Mouse (Mus musculus): ENCODE measurements around the gene Sp100.
A peak's percentile ranks its signal among the peaks of the same experiment; 100 is the strongest.

Gene Sp100

DNA sequence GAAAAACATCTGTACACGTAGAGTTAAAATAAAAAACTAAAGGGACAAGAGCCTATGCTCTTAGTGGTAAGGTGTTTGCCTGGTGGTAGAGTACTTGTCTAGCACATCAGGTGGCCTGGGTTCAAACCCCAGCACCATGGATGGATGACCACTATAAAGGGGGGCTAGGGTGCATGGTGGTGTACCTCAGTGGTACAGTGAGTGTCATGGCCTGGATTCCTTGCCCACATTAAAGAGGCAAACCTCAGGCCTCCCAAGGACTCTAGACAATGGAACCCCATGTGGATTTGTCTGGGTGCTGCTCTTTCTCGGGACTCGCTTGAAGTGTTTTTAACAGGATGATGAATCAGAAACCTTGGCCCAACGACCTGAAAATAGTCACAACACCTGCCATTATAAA lies 52.7 kb downstream of the Sp100 start:
- DNase-seq (ENCODE audit: low spot score) = no peak

GRCm38 (mm10) chr1:85703245-85704186 lies 53.7 kb downstream of the Sp100 start:
- DNase-seq (ENCODE audit: low spot score) = peak; percentile 14

GRCm38 (mm10) chr1:85705552-85705951 lies 55.8 kb downstream of the Sp100 start:
- DNase-seq (ENCODE audit: low spot score) = no peak

- no peak for DNase-seq (ENCODE audit: low spot score)
Observed at GRCm38 (mm10) chr1:85706754-85707153, 57.0 kb downstream of the Sp100 start.

DNA sequence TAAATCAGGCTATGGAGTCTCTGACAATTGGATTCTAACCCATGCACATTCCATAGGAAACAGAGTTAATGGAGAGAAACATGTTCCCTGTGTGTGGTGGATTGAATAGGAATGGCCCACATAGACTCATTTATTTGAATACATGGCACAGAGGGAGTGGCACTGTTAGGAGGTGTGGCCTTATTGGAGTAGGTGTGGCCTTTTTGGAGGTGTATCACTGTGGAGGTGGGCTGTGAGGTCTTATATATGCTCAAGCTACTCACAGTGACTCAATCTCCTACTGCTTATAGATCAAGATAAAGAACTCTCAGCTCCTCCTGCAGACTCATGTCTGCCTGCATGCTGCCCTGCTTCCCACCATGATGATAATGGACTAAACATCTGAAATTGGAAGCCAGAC lies 64.7 kb downstream of the Sp100 start:
- DNase-seq (ENCODE audit: low spot score) = no peak

GRCm38 (mm10) chr1:85716447-85717027 lies 66.7 kb downstream of the Sp100 start:
- no peak for DNase-seq (ENCODE audit: low spot score)

DNA sequence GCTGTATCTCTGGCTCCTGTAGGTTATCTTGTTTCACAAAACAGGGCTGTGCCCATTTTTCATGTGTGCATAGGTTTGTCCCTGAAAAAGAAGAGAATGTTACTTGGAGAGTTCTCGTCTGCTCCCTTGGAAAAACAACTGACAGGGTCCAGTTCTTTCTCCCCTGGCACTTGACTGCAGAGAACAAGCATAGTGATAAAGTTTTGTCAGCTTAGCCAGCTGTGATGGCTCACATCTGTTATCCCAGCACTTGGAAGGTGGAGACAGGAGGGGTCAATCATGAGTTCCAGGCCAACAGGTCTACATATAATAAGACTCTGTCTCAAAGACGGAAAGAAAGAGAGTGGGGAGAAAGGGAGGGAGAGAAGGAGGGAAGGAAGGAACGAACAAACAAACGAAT lies 69.3 kb downstream of the Sp100 start:
- DNase-seq (ENCODE audit: low spot score) = no peak

GRCm38 (mm10) chr1:85720220-85720893 lies 70.6 kb downstream of the Sp100 start:
- no peak for DNase-seq (ENCODE audit: low spot score)

DNA sequence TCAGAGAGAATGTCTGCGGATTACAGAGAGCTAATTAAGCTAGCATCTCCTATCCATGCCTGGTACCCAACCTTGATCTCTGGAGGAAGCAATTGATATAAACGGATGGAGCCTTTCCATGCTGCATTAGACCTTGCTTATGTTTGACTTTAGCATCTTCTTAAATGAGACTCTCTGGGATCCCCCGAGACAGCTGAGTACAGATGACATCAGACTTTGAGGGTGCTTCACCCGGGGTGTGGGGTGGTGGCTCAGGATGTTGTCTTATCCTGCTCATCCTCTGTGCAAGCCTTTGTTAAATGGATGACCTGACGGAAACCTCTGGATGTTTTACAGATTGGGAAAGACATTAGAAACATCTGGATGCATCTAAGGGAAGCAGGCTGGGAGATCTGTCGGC lies 80.7 kb downstream of the Sp100 start:
- no peak for DNase-seq (ENCODE audit: low spot score)

- no peak for DNase-seq (ENCODE audit: low spot score)
Observed at GRCm38 (mm10) chr1:85732581-85732980, 82.8 kb downstream of the Sp100 start.

DNA sequence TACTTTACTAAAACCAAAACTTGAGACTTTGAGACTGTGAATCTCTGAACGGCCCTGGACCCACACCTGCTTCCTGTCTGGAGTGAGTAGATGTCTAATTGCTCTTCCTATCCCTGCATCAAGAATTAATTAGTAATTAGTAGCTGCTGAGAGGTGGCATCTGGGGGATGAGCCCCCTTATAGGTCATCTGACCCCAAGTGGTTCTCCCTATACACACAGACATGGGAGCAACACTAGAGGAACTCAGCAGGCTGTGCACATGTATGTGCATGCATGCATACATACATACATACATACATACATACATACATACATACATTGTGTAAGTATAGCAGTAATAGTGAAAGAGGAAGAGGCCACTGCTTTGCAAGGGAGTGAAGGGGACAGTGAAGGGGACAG lies 84.7 kb downstream of the Sp100 start:
- DNase-seq (ENCODE audit: low spot score) = no peak

- no peak for DNase-seq (ENCODE audit: low spot score)
Observed at GRCm38 (mm10) chr1:85735463-85736123, 85.8 kb downstream of the Sp100 start.

GRCm38 (mm10) chr1:85736355-85737184 lies 86.8 kb downstream of the Sp100 start:
- DNase-seq (ENCODE audit: low spot score) = no peak

- no peak for DNase-seq (ENCODE audit: low spot score)
Observed at GRCm38 (mm10) chr1:85739000-85739399, 89.2 kb downstream of the Sp100 start.

- no peak for DNase-seq (ENCODE audit: low spot score)
Observed at GRCm38 (mm10) chr1:85739819-85740218, 90.0 kb downstream of the Sp100 start.

DNA sequence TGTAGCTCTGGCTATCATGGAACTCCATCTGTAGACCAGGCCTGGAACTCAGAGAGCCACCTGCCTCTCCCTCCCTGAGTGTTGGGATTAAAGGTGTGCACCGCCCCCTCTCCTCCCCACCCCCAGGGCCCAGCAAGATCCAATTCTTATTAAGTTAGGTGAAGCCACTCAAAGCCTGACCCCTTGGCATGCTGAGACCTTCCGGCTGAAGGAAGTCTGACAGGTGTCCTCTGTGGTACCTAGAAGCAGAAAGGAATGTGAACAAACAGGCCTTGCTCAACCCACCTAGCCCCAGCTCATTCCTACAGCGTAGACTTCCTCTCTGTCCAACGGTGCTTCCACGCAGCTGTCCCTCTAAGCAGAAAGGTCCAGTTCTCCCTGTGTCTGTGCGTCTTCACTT lies 91.1 kb downstream of the Sp100 start:
- no peak for DNase-seq (ENCODE audit: low spot score)

- no peak for DNase-seq (ENCODE audit: low spot score)
Observed at GRCm38 (mm10) chr1:85742333-85742732, 92.5 kb downstream of the Sp100 start.

- no peak for DNase-seq (ENCODE audit: low spot score)
Observed at GRCm38 (mm10) chr1:85742916-85743505, 93.2 kb downstream of the Sp100 start.

GRCm38 (mm10) chr1:85744539-85744938 lies 94.8 kb downstream of the Sp100 start:
- DNase-seq (ENCODE audit: low spot score) = no peak

DNA sequence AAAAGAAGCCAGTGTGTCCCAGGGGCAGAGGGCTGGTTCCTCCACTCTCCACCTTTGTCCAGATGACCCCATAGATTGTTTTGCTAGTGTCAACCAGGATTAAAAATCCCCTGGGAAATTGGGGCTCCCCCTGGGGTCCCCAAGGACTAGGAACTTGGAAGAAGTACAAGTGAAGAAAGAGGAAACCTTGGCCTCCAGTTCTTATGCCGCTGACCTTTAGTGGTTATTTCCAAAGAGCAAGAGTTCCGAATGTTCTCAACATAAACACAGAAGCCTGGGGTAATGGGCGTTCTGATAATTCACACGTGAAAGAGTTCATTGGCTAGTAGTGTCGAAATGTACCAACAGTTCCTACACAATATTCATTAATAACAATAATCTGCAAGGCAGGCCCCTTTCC lies 96.7 kb downstream of the Sp100 start:
- no peak for DNase-seq (ENCODE audit: low spot score)

DNA sequence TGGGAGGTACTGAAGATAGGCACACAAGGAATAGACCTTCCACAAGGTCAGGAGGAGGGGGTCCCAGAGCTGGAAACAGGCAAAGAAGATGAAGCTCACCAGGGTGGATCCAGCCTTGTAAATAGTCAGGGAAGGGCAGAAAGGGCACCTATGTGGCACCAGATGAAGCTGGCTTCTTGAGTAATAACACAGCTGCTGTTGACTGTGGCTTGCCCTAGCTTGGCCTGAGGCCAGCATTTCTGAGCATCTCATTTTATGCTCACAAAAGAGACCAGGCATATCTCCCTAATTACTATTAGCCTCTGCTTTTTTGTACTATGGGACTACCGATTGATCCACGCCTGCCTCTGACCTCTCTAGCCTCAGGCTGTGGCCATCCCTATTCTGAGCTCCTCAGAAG lies 100.0 kb downstream of the Sp100 start:
- DNase-seq (ENCODE audit: low spot score) = no peak
